Mouse (Mus musculus) forebrain, postnatal 0 days (tissue): ENCODE data around the gene Ciz1. TPM values are rescaled to one million over a fixed set of nuclear protein-coding genes. Genes with fewer than 3 reads are reported as not detected.

ENCODE experiments used
- ATAC-seq: fragments of 200-750 bp; cut with Nextera tagmentation; 2 replicates; pipeline ENCODE4 v1.8.0; 2017; ENCODE audit warnings: mild to moderate bottlenecking, moderate library complexity
- DNase-seq: peaks from one replicate; pipeline ENCODE4 v3.0.0-alpha.2; 2015
- H3K27ac ChIP-seq: fragments of 300-500 bp; sonication (generic); 2 replicates; pipeline ENCODE4 v1.5.1; 2014; ENCODE audit warnings: low read depth, mild to moderate bottlenecking, antibody characterized with exemption, low read length, moderate library complexity, mixed read lengths
- H3K27me3 ChIP-seq: fragments of 300-500 bp; sonication (generic); 2 replicates; pipeline ENCODE4 v1.6.1; 2014; ENCODE audit warnings: mild to moderate bottlenecking, low read length, mixed read lengths; ENCODE audit not compliant: insufficient read depth
- H3K36me3 ChIP-seq: fragments of 300-500 bp; sonication (generic); 2 replicates; pipeline ENCODE4 v1.6.1; 2014; ENCODE audit warnings: mild to moderate bottlenecking, moderate library complexity; ENCODE audit not compliant: insufficient read depth
- H3K4me1 ChIP-seq: fragments of 300-500 bp; sonication (generic); 2 replicates; pipeline ENCODE4 v1.6.1; 2014; ENCODE audit warnings: antibody characterized with exemption; ENCODE audit not compliant: insufficient read depth
- H3K4me2 ChIP-seq: fragments of 300-500 bp; sonication (generic); 2 replicates; pipeline ENCODE4 v1.6.1; 2014; ENCODE audit warnings: low read depth, mild to moderate bottlenecking, moderate library complexity
- H3K4me3 ChIP-seq: fragments of 300-500 bp; sonication (generic); 2 replicates; pipeline ENCODE4 v1.5.1; 2014; ENCODE audit warnings: low read depth, low read length, mixed read lengths
- H3K9ac ChIP-seq: fragments of 300-500 bp; sonication (generic); 2 replicates; pipeline ENCODE4 v1.6.1; 2014; ENCODE audit warnings: mild to moderate bottlenecking
- H3K9me3 ChIP-seq: fragments of 300-500 bp; sonication (generic); 2 replicates; pipeline ENCODE4 v1.6.1; 2016; ENCODE audit warnings: low read length
- CTCF ChIP-seq: sonication (generic); IDR thresholded peaks from 2 replicates; pipeline ENCODE4 v1.5.1; 2016; ENCODE audit warnings: antibody characterized with exemption, control low read depth, low read depth
- WGBS: fragments of 180-500 bp; shearing (Covaris S2); extraction: QIAGEN DNeasy Blood & Tissue Kit; methylation state at CpG from one replicate; pipeline ENCODE4 v1.1.7; 2014; 5-methylcytosine and 5-hydroxymethylcytosine counted together
- polyA plus RNA-seq: library from polyadenylated mRNA; unstranded; fragments of >200 nt; fragmentation: Nextera tagmentation; extraction: Ambion mirVana; gene quantifications from 2 replicates; pipeline ENCODE4 v1.2.1, GENCODE M21; 2015
- total RNA-seq: library from RNA; depleted of rRNA; stranded (reverse); fragments of >200 nt; gene quantifications from 2 replicates; pipeline ENCODE4 v1.2.3, GENCODE M21; 2014

The Ciz1 gene
- total and polyA plus RNA-seq, 2 experiments from 2014 or later: 51.5 to 78.2 TPM

- no peaks in the 10 kb centered on the region for H3K4me1 ChIP-seq
- no peak overlapping the region for H3K4me2 ChIP-seq
- no peak overlapping the region for H3K27ac ChIP-seq
- H3K36me3 ChIP-seq: peaks cover 19% of the 10 kb centered on the region
- H3K4me3 ChIP-seq: no peak overlapping the region
- ATAC-seq: no peak
- 56% methylated on average over 6 of the region's 6 CpGs for WGBS
- DNase-seq: no peak
- no peak for TF ChIP-seq CTCF
- no peak overlapping the region for H3K9ac ChIP-seq
- H3K9me3 ChIP-seq: no peaks in the 10 kb centered on the region
- no peaks in the 10 kb centered on the region for H3K27me3 ChIP-seq
Measured at GRCm38 (mm10) chr2:32329531-32329930, 22.6 kb upstream of the Ciz1 start.

GRCm38 (mm10) chr2:32332159-32332558 is 20.0 kb upstream of the Ciz1 start:
- Histone ChIP-seq H3K27ac (no peak overlapping the region), H3K9me3 (no peaks in the 10 kb centered on the region), H3K4me2 (no peak overlapping the region), H3K27me3 (no peaks in the 10 kb centered on the region), H3K9ac (no peak overlapping the region), H3K4me1 (no peaks in the 10 kb centered on the region), H3K4me3 (no peak overlapping the region), H3K36me3 (peaks cover 40% of the 10 kb centered on the region)
- WGBS: 89% methylated on average over 5 of the region's 5 CpGs
- TF ChIP-seq CTCF: no peak
- no peak for ATAC-seq
- no peak for DNase-seq

- no peak for TF ChIP-seq CTCF
- ATAC-seq: no peak
- H3K27me3 ChIP-seq: no peaks in the 10 kb centered on the region
Measured at GRCm38 (mm10) chr2:32335888-32336287, 16.2 kb upstream of the Ciz1 start.

GRCm38 (mm10) chr2:32339912-32340642 is 12.1 kb upstream of the Ciz1 start:
- no peaks in the 10 kb centered on the region for H3K9me3 ChIP-seq
- H3K4me2 ChIP-seq: no peak overlapping the region
- no peak overlapping the region for H3K9ac ChIP-seq
- DNase-seq (no peak), ATAC-seq (no peak)
- no peaks in the 10 kb centered on the region for H3K27me3 ChIP-seq
- 43% methylated on average over 26 of the region's 26 CpGs for WGBS
- H3K27ac ChIP-seq: no peak overlapping the region
- no peak overlapping the region for H3K4me3 ChIP-seq
- TF ChIP-seq CTCF: no peak
- peaks cover 45% of the 10 kb centered on the region for H3K36me3 ChIP-seq
- no peaks in the 10 kb centered on the region; the same call in 1 of the 2 replicates for H3K4me1 ChIP-seq

More at GRCm38 (mm10) chr2:32335888-32336287, 16.2 kb upstream of the Ciz1 start:
- Histone ChIP-seq H3K4me1 (no peaks in the 10 kb centered on the region), H3K9ac (no peak overlapping the region), H3K36me3 (peaks cover 62% of the 10 kb centered on the region), H3K4me3 (no peak overlapping the region), H3K9me3 (no peaks in the 10 kb centered on the region), H3K4me2 (no peak overlapping the region), H3K27ac (no peak overlapping the region)
- DNase-seq: no peak
- 53% methylated on average over 15 of the region's 15 CpGs for WGBS

GRCm38 (mm10) chr2:32340836-32341633 is 11.1 kb upstream of the Ciz1 start:
- Histone ChIP-seq H3K4me1 (no peaks in the 10 kb centered on the region; the same call in 1 of the 2 replicates), H3K36me3 (peaks cover 36% of the 10 kb centered on the region), H3K27ac (no peak overlapping the region), H3K27me3 (no peaks in the 10 kb centered on the region), H3K4me2 (no peak overlapping the region), H3K4me3 (no peak overlapping the region), H3K9me3 (no peaks in the 10 kb centered on the region), H3K9ac (no peak overlapping the region)
- no peak for TF ChIP-seq CTCF
- DNase-seq (no peak), ATAC-seq (no peak)
- 80% methylated on average over 13 of the region's 13 CpGs for WGBS

GRCm38 (mm10) chr2:32341634-32341939 is 10.5 kb upstream of the Ciz1 start:
- Histone ChIP-seq H3K4me2 (no peak overlapping the region), H3K27me3 (no peaks in the 10 kb centered on the region), H3K36me3 (peaks cover 30% of the 10 kb centered on the region), H3K4me1 (no peaks in the 10 kb centered on the region; the same call in 1 of the 2 replicates), H3K9me3 (no peaks in the 10 kb centered on the region), H3K9ac (no peak overlapping the region), H3K27ac (no peak overlapping the region), H3K4me3 (no peak overlapping the region)
- DNase-seq (no peak), ATAC-seq (no peak)
- TF ChIP-seq CTCF: no peak
- WGBS: 85% methylated on average over 4 of the region's 4 CpGs

GRCm38 (mm10) chr2:32342039-32342438 is 10.1 kb upstream of the Ciz1 start:
- WGBS: 93% methylated on average over 4 of the region's 4 CpGs
- no peaks in the 10 kb centered on the region for H3K9me3 ChIP-seq
- peaks cover 26% of the 10 kb centered on the region for H3K36me3 ChIP-seq
- no peak for ATAC-seq
- H3K27ac ChIP-seq: no peak overlapping the region
- DNase-seq: no peak
- H3K27me3 ChIP-seq: no peaks in the 10 kb centered on the region
- H3K9ac ChIP-seq: no peak overlapping the region; the same call in 1 of the 2 replicates
- no peak overlapping the region for H3K4me2 ChIP-seq
- no peak overlapping the region for H3K4me3 ChIP-seq
- no peaks in the 10 kb centered on the region; the same call in 1 of the 2 replicates for H3K4me1 ChIP-seq
- no peak for TF ChIP-seq CTCF
